Mouse (Mus musculus): ENCODE results near the gene Peli2.

DNA sequence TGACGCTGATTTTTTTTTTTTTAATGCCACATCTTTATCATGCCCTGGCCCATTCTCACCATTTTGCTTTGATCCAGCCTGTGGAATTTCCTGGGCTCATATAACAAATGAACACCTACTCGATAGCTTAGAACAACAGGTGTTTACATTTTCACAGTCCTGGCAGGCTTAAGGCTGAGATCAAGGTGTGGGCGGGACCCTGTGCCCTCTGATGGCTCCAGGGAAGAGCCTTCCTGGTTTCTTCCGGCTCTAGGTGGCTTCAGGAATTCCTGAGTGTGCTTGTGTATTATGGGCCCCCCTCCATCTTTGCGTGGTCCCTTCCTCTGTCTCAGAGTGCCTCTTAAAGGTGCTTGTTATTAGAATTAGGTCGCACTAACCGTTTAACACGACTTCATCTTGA, 44.3 kb downstream of the Peli2 start:
- TF ChIP-seq CTCF (conservative IDR thresholded peaks at IDR 0.05 in 1 of 2, IDR thresholded peaks at IDR 0.05 in 1 of 2; ENCODE audit: low read depth in 2 of 2, low read length in 2 of 2) (no peak), RCOR1 (conservative IDR thresholded peaks at IDR 0.05; ENCODE audit: low read depth, low read length) (no peak)
